Mouse (Mus musculus): ENCODE data around the gene Fdps.

GRCm38 (mm10) chr3:89147979-89148311, 46.2 kb upstream of the Fdps start:
- TF ChIP-seq CTCF (IDR thresholded peaks at IDR 0.05; ENCODE audit: low read depth, low read length) (no peak), POLR2A (IDR thresholded peaks at IDR 0.05; ENCODE audit: borderline replicate concordance, low read depth, low read length) (no peak)

All from bone marrow macrophage, adult 2 months (primary cell).